Mouse (Mus musculus): ENCODE results near the gene Rtl8a. TPM values are rescaled to one million over a fixed set of nuclear protein-coding genes. Genes with fewer than 3 reads are reported as not detected.

The Rtl8a gene
- polyA plus RNA-seq (2012), result 23.3 and 33.9 TPM in 2 replicates

DNA sequence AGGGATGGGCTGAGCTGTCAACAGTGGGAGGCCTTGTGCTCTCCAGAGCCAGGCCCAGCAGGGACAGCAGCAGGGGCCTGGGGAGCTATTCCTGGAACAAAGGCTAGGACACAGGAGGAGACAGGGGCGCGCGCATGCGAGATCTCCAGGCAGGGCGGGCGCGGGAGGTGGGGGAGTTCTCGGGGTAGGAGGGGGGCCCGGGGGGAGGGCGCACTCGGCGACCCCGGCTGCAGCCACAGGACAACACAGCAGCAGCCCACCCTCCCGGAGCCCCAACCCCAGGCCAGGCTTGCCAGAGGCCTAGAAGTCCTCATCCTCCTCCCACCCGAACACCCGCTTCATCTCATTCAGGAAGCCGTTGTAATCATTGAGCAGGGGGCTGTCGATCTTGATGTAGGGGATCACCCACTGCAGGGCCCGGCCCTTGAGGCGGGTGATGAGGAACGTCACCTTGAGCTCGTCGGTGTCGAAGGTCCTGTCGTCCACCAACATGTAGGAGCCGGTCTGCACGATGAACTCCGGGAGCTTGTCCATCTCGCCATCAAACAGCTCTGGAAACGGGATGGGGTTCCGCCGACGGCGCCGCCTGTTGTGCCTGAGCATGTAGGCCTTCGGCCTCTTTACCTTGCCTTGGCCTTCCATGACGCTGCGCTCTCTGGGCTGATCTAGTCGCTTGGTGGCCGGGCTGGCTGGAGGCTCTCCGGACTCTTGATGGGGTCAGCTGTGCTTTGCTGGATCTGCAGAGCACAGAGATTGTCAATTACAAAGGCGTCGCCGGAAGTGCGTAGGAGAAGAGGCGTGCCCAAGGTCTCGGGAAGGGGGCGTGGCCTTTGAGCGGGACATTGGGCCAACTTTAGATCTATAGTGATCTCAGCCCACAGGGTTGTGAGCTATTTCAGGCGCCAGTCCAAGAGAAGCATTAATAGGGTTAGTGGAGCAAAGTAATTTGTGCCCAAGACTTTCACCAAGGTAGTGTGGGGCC, at the start of gene Rtl8a:
TSS of gene Rtl8a (minus strand) at position 703 of the 982 bp plus-strand sequence.

DNA sequence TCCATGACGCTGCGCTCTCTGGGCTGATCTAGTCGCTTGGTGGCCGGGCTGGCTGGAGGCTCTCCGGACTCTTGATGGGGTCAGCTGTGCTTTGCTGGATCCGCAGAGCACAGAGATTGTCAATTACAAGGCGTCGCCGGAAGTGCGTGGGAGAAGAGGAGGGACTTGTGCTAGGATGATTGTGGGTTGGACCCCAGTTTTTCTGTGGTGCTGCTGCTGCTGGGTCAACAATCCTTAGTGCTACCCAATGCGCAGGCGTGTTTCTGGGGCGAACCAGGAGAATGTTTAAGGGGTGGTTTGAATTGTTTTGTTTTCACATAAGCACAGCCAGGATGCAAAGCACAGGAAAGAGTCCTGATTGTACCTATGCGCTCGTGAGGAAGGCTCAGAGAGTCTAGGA, 26.8 kb upstream of the Rtl8a start, which contains the start of gene Rtl8b:
TSS of gene Rtl8b (minus strand) at position 115 of the 400 bp plus-strand sequence.

GRCm38 (mm10) chrX:53608879-53609278, 34.6 kb downstream of the Rtl8a start, which contains the start of gene Gm14597:
Gm14597 (minus strand) TSS chrX:53608979.

GRCm38 (mm10) chrX:53607242-53608121, 36.0 kb downstream of the Rtl8a start, which contains the start of gene Rtl8c:
Rtl8c (plus strand) TSS chrX:53608032.

Other genes with a start within 250 kb of the Rtl8a start
- gene Etd, start 208.8 kb downstream of the Rtl8a start, polyA plus RNA-seq (2012), result not detected in 2 replicates
- 0.68 and 0.74 TPM in 2 replicates for gene Rtl8c, start 35.6 kb downstream of the Rtl8a start, polyA plus RNA-seq (2012)
- gene Gm14597, start 34.7 kb downstream of the Rtl8a start, polyA plus RNA-seq (2012), result not detected in 2 replicates
- gene Rtl8b, start 26.7 kb upstream of the Rtl8a start, polyA plus RNA-seq (2012), result 52.1 and 54.0 TPM in 2 replicates
- gene 4930502E18Rik, start 81.1 kb upstream of the Rtl8a start, polyA plus RNA-seq (2012), result not detected in 2 replicates
- gene 1700013H16Rik, start 114.1 kb upstream of the Rtl8a start, polyA plus RNA-seq (2012), result not detected in 2 replicates
- not detected in 2 replicates for gene Zfp36l3, start 132.7 kb upstream of the Rtl8a start, polyA plus RNA-seq (2012)
- 0.11 and 0.35 TPM in 2 replicates for gene Xlr, start 154.0 kb upstream of the Rtl8a start, polyA plus RNA-seq (2012)

All from megakaryocyte-erythroid progenitor cell, adult 5 weeks (primary cell).